Mouse (Mus musculus): ENCODE results near the gene Fam228b. TPM values are rescaled to one million over a fixed set of nuclear protein-coding genes. Genes with fewer than 3 reads are reported as not detected.
"Not testable (repeated sequence)": the region's sequence is repeated elsewhere in the genome, so short reads cannot be mapped to it uniquely, and the experiment has no call there.

Fam228b gene
- polyA plus RNA-seq, 1 experiment from 2014 or later, result 3.6 TPM

DNA sequence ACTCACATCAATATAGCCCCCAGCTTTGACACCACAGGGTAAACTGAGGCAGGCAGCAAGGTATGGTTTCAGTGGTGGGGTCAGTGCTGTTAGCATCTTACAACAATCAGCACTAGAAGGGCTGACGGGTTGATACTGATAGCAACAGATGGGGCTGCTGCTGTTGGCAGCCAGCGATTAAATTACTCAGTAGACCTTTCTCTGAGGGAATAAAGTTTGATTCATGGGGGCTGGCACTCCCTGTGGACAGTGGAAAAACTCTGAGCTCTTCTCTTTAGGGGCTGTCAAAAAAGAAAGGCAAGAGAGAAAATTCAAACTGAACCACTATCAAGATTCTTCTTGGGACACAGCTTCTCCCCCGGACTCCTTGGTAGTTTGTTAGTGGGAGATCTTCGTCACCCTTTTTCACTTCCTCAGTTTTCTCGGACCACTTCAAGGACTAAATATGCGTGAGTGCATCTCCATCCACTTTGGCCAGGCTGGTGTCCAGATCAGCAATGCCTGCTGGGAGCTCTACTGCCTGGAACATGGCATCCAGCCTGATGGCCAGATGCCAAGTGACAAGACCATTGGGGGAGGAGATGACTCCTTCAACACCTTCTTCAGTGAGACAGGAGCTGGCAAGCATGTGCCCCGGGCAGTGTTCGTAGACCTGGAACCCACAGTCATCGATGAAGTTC, 12.8 kb upstream of the Fam228b start:
- not testable (repeated sequence) for H3K4me1 ChIP-seq; H3K9ac ChIP-seq; H3K27me3 ChIP-seq; ATAC-seq (ENCODE audit: insufficient number of reproducible peaks, low FRiP score, low TSS enrichment, low read depth); H3K9me3 ChIP-seq; H3K4me3 ChIP-seq; H3K27ac ChIP-seq; H3K4me2 ChIP-seq; H3K36me3 ChIP-seq
- 90% methylated on average over 9 of the region's 9 CpGs for whole genome bisulfite sequencing

DNA sequence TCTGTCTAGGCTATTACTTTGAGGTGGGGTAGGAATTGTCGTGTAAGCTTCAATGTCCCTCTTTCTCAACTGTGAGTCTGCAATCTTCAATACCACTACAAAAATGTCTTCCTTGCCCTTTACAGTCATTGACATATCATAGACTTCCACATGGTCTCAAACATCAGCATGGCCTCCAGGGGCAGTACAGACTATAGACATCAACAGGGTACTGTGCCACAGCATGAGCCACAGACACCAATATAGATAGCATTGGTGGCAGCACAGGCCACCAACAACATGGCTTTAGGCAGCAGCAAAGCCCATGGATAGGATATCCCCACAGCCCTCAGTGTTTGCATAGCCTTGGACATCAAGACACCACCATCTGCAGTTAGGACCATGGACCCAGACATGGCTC, 12.2 kb upstream of the Fam228b start:
- Histone ChIP-seq H3K4me2 (no peak overlapping the region), H3K36me3 (no peaks in the 10 kb centered on the region), H3K9me3 (no peaks in the 10 kb centered on the region), H3K27me3 (no peaks in the 10 kb centered on the region), H3K4me1 (no peaks in the 10 kb centered on the region), H3K27ac (no peak overlapping the region), H3K4me3 (no peak overlapping the region), H3K9ac (no peak overlapping the region)
- 80% methylated on average over 1 of the region's 1 CpGs for WGBS
- ATAC-seq (ENCODE audit: insufficient number of reproducible peaks, low FRiP score, low TSS enrichment, low read depth), result no peak

- ATAC-seq (ENCODE audit: insufficient number of reproducible peaks, low FRiP score, low TSS enrichment, low read depth), result no peak
- no peaks in the 10 kb centered on the region for H3K27me3 ChIP-seq
- no peak overlapping the region for H3K9ac ChIP-seq
- H3K4me1 ChIP-seq, result no peaks in the 10 kb centered on the region
- H3K4me3 ChIP-seq, result no peak overlapping the region
- no peak overlapping the region for H3K4me2 ChIP-seq
- 60% methylated on average over 2 of the region's 2 CpGs for WGBS
- H3K36me3 ChIP-seq, result no peaks in the 10 kb centered on the region
- no peaks in the 10 kb centered on the region for H3K9me3 ChIP-seq
- H3K27ac ChIP-seq, result no peak overlapping the region
Observed at GRCm38 (mm10) chr12:4780245-4780644, 11.2 kb upstream of the Fam228b start.

DNA sequence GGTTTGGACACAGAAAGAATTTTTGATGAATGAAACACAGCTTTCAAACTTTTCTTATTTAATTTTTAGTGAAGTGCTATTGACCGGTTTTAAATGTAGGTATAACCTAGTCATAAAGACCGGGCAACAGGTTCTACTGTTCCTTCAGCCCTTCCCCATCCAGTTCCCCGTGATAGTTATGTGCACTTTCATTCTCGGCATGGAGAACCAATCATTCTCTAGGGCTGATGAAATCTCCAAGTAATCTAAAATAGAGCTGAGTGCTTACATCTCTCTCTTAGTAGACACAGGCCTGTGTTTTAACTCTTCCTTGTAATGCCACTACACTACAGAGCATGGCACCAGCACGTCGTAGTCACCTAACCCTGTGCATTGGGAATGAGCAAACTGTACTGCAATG, 8.7 kb upstream of the Fam228b start:
- Histone ChIP-seq H3K36me3 (no peaks in the 10 kb centered on the region), H3K4me2 (no peak overlapping the region), H3K9ac (no peak overlapping the region), H3K27me3 (no peaks in the 10 kb centered on the region), H3K9me3 (no peaks in the 10 kb centered on the region), H3K4me3 (no peak overlapping the region), H3K4me1 (no peaks in the 10 kb centered on the region), H3K27ac (no peak overlapping the region)
- WGBS, result 82% methylated on average over 6 of the region's 6 CpGs
- ATAC-seq (ENCODE audit: insufficient number of reproducible peaks, low FRiP score, low TSS enrichment, low read depth), result no peak

- H3K27me3 ChIP-seq, result no peaks in the 10 kb centered on the region
- no peak overlapping the region for H3K9ac ChIP-seq
- H3K9me3 ChIP-seq, result no peaks in the 10 kb centered on the region
- no peaks in the 10 kb centered on the region for H3K36me3 ChIP-seq
- no peak overlapping the region for H3K4me3 ChIP-seq
- 76% methylated on average over 9 of the region's 9 CpGs for WGBS
- H3K4me1 ChIP-seq, result no peaks in the 10 kb centered on the region
- ATAC-seq (ENCODE audit: insufficient number of reproducible peaks, low FRiP score, low TSS enrichment, low read depth), result no peak
- no peak overlapping the region for H3K27ac ChIP-seq
- no peak overlapping the region for H3K4me2 ChIP-seq
Observed at GRCm38 (mm10) chr12:4775588-4775949, 6.5 kb upstream of the Fam228b start.

GRCm38 (mm10) chr12:4774895-4775587, 6.0 kb upstream of the Fam228b start:
- no peak overlapping the region for H3K4me2 ChIP-seq
- no peaks in the 10 kb centered on the region for H3K4me1 ChIP-seq
- no peak for ATAC-seq (ENCODE audit: insufficient number of reproducible peaks, low FRiP score, low TSS enrichment, low read depth)
- no peak overlapping the region for H3K27ac ChIP-seq
- H3K4me3 ChIP-seq, result no peak overlapping the region
- H3K36me3 ChIP-seq, result no peaks in the 10 kb centered on the region
- no peak overlapping the region for H3K9ac ChIP-seq
- H3K9me3 ChIP-seq, result no peaks in the 10 kb centered on the region
- WGBS, result 86% methylated on average over 8 of the region's 8 CpGs
- H3K27me3 ChIP-seq, result no peaks in the 10 kb centered on the region

- no peaks in the 10 kb centered on the region for H3K27me3 ChIP-seq
- 17% methylated on average over 13 of the region's 13 CpGs for WGBS
- no peaks in the 10 kb centered on the region for H3K36me3 ChIP-seq
- H3K4me3 ChIP-seq, result peak overlapping the region; percentile 81
- ATAC-seq (ENCODE audit: insufficient number of reproducible peaks, low FRiP score, low TSS enrichment, low read depth), result no peak
- peak overlapping the region; percentile 66 for H3K4me2 ChIP-seq
- peak overlapping the region; percentile 93 for H3K27ac ChIP-seq
- peak overlapping the region; percentile 87 for H3K9ac ChIP-seq
- H3K9me3 ChIP-seq, result no peaks in the 10 kb centered on the region
- no peaks in the 10 kb centered on the region for H3K4me1 ChIP-seq
Observed at GRCm38 (mm10) chr12:4769333-4769723, 261 bp upstream of the Fam228b start.

DNA sequence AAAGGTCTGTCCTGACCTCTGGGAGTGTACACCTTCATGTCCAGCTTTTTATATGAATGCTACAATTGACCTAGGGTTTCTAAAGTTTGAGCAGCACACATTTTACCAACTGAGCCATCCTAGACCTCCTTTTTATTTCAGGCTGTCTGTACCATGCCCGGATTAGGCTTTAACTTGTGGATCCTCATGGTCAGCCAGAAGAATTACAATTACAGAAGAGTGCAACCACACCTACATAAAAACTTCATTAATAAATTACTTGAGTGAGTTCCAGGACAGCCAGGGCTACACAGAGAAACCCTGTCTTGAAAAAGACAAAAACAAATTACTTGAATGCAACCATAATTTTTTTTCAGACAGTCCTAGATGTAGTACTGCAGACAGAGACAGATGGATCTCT, 12.0 kb downstream of the Fam228b start:
- no peaks in the 10 kb centered on the region for H3K27me3 ChIP-seq
- H3K4me3 ChIP-seq, result no peak overlapping the region
- no peak for ATAC-seq (ENCODE audit: insufficient number of reproducible peaks, low FRiP score, low TSS enrichment, low read depth)
- no peaks in the 10 kb centered on the region for H3K4me1 ChIP-seq
- H3K27ac ChIP-seq, result no peak overlapping the region
- no peak overlapping the region for H3K9ac ChIP-seq
- H3K4me2 ChIP-seq, result no peak overlapping the region
- H3K9me3 ChIP-seq, result no peaks in the 10 kb centered on the region
- no peaks in the 10 kb centered on the region for H3K36me3 ChIP-seq
- 86% methylated on average over 1 of the region's 1 CpGs for WGBS

GRCm38 (mm10) chr12:4754451-4754850, 14.6 kb downstream of the Fam228b start:
- H3K4me1 ChIP-seq; H3K4me3 ChIP-seq; H3K4me2 ChIP-seq; H3K27ac ChIP-seq; H3K9me3 ChIP-seq; H3K9ac ChIP-seq; H3K36me3 ChIP-seq; H3K27me3 ChIP-seq; ATAC-seq (ENCODE audit: insufficient number of reproducible peaks, low FRiP score, low TSS enrichment, low read depth): not testable (repeated sequence)
- 92% methylated on average over 4 of the region's 4 CpGs for WGBS

DNA sequence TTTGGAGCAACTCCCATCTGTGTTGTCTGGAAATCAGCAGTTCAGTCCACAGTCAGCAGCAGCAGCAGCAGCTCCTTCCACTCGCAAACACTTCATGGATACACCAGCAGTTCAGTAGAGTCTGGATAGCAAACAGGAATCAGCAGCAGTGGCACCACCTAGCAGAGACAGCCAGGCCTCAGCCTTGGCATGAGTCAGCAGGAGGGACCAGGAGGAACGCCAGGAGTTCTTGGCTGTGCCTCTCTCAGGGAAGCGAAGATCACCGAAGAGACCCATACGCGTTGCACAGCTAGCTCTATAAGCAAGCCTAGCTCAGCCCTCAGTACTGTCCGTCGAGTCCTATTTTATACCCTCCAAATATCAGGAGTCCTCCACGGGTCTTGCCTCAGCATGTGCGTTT, 24.6 kb downstream of the Fam228b start:
- no peak for ATAC-seq (ENCODE audit: insufficient number of reproducible peaks, low FRiP score, low TSS enrichment, low read depth)
- Histone ChIP-seq H3K27ac (no peak overlapping the region), H3K36me3 (no peaks in the 10 kb centered on the region), H3K4me1 (no peaks in the 10 kb centered on the region), H3K9ac (no peak overlapping the region), H3K27me3 (no peaks in the 10 kb centered on the region), H3K4me3 (no peak overlapping the region), H3K9me3 (no peaks in the 10 kb centered on the region), H3K4me2 (no peak overlapping the region)
- WGBS, result 88% methylated on average over 10 of the region's 10 CpGs

DNA sequence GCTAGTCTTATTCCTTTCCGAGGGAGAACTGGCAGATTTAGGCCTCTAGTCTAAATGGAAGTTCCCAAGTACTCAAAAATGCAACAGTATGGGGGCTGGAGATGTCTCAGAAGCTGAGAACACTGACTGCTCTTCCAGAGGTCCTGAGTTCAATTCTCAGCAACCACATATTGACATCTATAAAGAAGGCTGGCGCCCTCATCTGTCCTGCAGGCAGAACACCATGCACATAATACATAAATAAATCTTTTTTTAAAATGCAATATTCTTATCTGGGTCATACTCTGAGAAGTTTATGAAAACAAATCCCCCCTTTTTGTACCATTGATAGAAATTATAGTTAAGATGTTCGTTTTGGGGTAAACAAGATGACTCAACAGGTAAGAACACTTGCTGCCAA, 26.9 kb downstream of the Fam228b start:
- Histone ChIP-seq H3K4me1 (no peaks in the 10 kb centered on the region), H3K36me3 (no peaks in the 10 kb centered on the region), H3K27me3 (no peaks in the 10 kb centered on the region), H3K9me3 (no peaks in the 10 kb centered on the region), H3K4me2 (no peak overlapping the region), H3K27ac (no peak overlapping the region), H3K9ac (no peak overlapping the region), H3K4me3 (no peak overlapping the region)
- no peak for ATAC-seq (ENCODE audit: insufficient number of reproducible peaks, low FRiP score, low TSS enrichment, low read depth)
- WGBS, result 81% methylated on average over 3 of the region's 3 CpGs

DNA sequence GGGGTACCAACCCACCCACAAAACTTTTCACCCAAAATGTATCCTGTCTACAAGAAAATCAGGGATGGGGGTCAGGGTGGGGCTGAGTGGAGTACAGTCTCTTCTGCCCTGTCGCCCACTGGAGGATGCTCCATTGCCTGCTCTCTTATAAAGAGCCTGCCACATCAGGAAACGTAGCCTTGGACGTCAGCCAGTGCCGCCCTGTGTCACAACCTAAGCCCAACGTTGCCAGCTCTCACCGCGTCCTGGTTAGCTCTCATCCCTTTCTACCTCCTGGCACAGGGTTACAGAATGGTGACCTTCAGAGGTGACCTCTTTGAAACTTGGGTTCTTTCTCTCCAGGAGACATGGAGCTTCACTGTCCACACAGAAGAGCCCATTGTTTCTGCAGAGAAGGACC, 28.2 kb downstream of the Fam228b start:
- Histone ChIP-seq H3K27me3 (no peaks in the 10 kb centered on the region), H3K4me2 (no peak overlapping the region), H3K4me1 (no peaks in the 10 kb centered on the region), H3K9me3 (no peaks in the 10 kb centered on the region), H3K9ac (no peak overlapping the region), H3K36me3 (no peaks in the 10 kb centered on the region), H3K4me3 (no peak overlapping the region), H3K27ac (no peak overlapping the region)
- ATAC-seq (ENCODE audit: insufficient number of reproducible peaks, low FRiP score, low TSS enrichment, low read depth), result no peak
- WGBS, result 79% methylated on average over 7 of the region's 7 CpGs
